Mouse (Mus musculus) forebrain, embryonic 16.5 days (tissue): Measurements from ENCODE around the gene Apoc4. TPM values are rescaled to one million over a fixed set of nuclear protein-coding genes. Genes with fewer than 3 reads are reported as not detected.

Experiments
- ATAC-seq: fragments of 200-750 bp; cut with Nextera tagmentation; 2 replicates; pipeline ENCODE4 v1.8.0; 2017; ENCODE audit warnings: mild to moderate bottlenecking, moderate library complexity
- H3K27ac ChIP-seq: fragments of 300-500 bp; sonication (generic); 2 replicates; pipeline ENCODE4 v1.5.1; 2014; ENCODE audit warnings: low read length, control low read depth
- H3K27me3 ChIP-seq: fragments of 300-500 bp; sonication (generic); replicated peaks from 2 replicates; pipeline ENCODE4 v1.6.1; 2014; ENCODE audit warnings: low read length; ENCODE audit not compliant: control insufficient read depth, insufficient read depth
- H3K36me3 ChIP-seq: fragments of 300-500 bp; sonication (generic); 2 replicates; pipeline ENCODE4 v1.6.1; 2014; ENCODE audit not compliant: control insufficient read depth, insufficient read depth
- H3K4me1 ChIP-seq: fragments of 300-500 bp; sonication (generic); replicated peaks from 2 replicates; pipeline ENCODE4 v1.6.1; 2014; ENCODE audit warnings: low read length; ENCODE audit not compliant: control insufficient read depth, insufficient read depth
- H3K4me2 ChIP-seq: fragments of 300-500 bp; sonication (generic); 2 replicates; pipeline ENCODE4 v1.6.1; 2014; ENCODE audit warnings: mild to moderate bottlenecking, low read length, control low read depth
- H3K4me3 ChIP-seq: fragments of 300-500 bp; sonication (generic); replicated peaks from 2 replicates; pipeline ENCODE4 v1.5.1; 2014; ENCODE audit warnings: mild to moderate bottlenecking, low read length, control low read depth
- H3K9ac ChIP-seq: fragments of 300-500 bp; sonication (generic); replicated peaks from 2 replicates; pipeline ENCODE4 v1.6.1; 2014; ENCODE audit warnings: low read depth, low read length, control low read depth
- H3K9me3 ChIP-seq: fragments of 300-500 bp; sonication (generic); 2 replicates; pipeline ENCODE4 v1.6.1; 2016; ENCODE audit warnings: low read length; ENCODE audit not compliant: control insufficient read depth
- WGBS: fragments of 180-500 bp; shearing (Covaris S2); extraction: QIAGEN DNeasy Blood & Tissue Kit; methylation state at CpG from one replicate; pipeline ENCODE4 v1.1.7; 2014; 5-methylcytosine and 5-hydroxymethylcytosine counted together
- polyA plus RNA-seq: library from polyadenylated mRNA; unstranded; fragments of >200 nt; fragmentation: Nextera tagmentation; extraction: Ambion mirVana; gene quantifications from 2 replicates; pipeline ENCODE4 v1.2.1, GENCODE M21; 2015

Gene Apoc4
- polyA plus RNA-seq: not detected in 2 replicates

DNA sequence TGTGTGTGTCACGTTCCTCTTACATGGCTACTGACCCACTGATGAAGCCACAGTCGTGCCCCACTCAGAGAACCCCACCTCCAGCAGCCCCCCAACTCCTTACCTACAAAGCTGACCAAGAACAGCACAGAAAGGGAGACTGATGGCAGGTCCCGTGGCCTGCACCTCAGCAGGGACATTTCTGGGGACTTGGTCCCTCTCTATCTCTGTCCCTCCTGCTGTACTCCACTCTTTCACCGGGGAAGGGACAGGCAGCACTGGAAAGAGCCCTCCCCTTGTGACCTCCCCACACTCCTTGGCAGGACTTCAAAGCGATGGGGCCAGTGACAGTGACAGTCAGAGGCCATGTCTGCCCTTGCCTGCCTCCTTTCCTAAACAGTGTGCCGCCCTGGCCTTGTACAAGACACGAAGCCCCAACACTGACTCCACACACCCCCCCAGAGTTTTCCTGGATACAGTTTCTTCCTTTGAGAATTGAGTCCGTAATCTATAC, at the start of gene Apoc4, which contains the start of gene Gm44805:
Gene Apoc4, minus strand, starts transcription at position 278 of the 493 bp plus-strand sequence.
Gene Gm44805, minus strand, starts transcription at position 222 of the 493 bp plus-strand sequence.
- ATAC-seq: no peak

DNA sequence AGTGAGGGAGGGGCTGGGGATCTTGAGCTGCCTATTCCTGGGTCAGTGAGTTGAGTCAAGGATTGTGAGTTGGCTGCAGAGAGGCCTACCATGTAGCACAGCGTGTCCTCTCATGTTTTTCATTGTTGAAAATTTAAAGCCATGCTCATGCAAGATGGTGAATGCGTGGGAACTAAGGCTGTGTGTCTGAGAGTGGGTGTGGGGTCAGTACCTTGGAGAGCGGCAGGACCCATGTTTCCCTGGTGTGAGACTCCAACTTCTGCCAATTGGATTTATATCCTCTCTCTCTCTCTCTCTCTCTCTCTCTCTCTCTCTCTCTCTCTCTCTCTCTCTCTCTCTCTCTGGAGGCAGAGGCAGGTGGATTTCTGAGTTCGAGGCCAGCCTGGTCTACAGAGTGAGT, 45.3 kb upstream of the Apoc4 start:
- Histone ChIP-seq H3K4me2 (no peak overlapping the region), H3K9me3 (no peaks in the 10 kb centered on the region), H3K4me1 (no peaks in the 10 kb centered on the region), H3K36me3 (peaks cover 36% of the 10 kb centered on the region; the same call in 1 of the 2 replicates), H3K4me3 (no peak overlapping the region), H3K27me3 (no peaks in the 10 kb centered on the region), H3K27ac (no peak overlapping the region), H3K9ac (no peak overlapping the region)
- no peak for ATAC-seq
- WGBS: 91% methylated on average over 4 of the region's 4 CpGs

More for the DNA sequence above, at the start of gene Apoc4, which contains the start of gene Gm44805:
- WGBS: 62% methylated on average over 8 of the region's 8 CpGs
- Histone ChIP-seq H3K9ac (0 out of 2 replicates have a peak within 1 kb of the TSS, but pooled peaks have one; percentile 17), H3K9me3 (no peaks in the 10 kb centered on the region), H3K4me2 (no peak within 1 kb of the TSS), H3K36me3 (no peaks in the 10 kb centered on the region), H3K27me3 (no peaks in the 10 kb centered on the region), H3K27ac (no peak within 1 kb of the TSS), H3K4me3 (no peak within 1 kb of the TSS), H3K4me1 (no peaks in the 10 kb centered on the region)

DNA sequence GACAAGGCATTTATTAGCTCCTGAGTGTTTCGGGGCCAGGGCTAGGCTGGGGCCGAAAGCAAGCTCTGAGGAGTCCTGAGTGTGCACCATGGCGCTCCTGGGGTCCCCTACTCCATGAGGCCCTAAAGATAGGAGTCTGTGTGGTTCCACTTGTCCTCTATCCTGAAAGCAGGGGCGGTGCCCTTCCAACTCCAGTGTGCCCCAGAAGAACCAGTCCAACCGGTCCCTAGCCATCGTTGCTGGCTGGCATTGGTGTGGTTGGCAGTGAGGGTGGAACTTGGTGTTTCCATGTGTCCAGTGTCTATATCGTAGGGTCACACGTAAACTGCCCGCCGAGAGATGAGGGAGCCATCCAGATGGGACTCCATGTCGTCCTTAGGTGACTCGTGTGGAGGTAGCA, 42.9 kb upstream of the Apoc4 start:
- ATAC-seq: no peak
- no peak overlapping the region for H3K4me2 ChIP-seq

DNA sequence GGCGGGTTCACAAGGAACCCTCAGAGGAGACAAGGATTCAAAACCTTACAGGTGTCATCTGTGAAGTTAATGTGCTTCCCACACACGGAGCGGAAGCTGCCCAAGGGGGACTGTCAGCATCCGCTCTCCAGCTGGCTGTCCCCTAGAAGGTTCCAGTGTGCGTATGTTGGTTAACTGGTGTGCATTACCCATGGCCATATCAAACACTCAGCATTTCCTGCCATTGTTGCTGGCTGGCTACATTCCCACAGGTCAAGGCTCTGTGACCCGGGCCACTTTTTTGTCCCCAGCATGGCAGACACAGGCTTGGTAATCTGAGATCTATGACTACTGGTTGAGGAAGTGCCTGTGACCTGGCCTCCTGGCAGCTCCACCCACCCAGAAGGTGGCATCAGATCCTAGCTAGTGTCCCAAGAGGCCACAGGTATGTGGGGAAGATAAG, 41.5 kb upstream of the Apoc4 start:
- 90% methylated on average over 6 of the region's 6 CpGs for WGBS
- H3K27me3 ChIP-seq: no peaks in the 10 kb centered on the region
- no peak overlapping the region for H3K9ac ChIP-seq
- no peak overlapping the region for H3K27ac ChIP-seq
- no peak overlapping the region for H3K4me2 ChIP-seq
- no peaks in the 10 kb centered on the region for H3K9me3 ChIP-seq
- no peaks in the 10 kb centered on the region for H3K4me1 ChIP-seq
- H3K4me3 ChIP-seq: no peak overlapping the region
- no peak for ATAC-seq
- peaks cover 10% of the 10 kb centered on the region; the same call in 1 of the 2 replicates for H3K36me3 ChIP-seq

More for the DNA sequence above, 42.9 kb upstream of the Apoc4 start:
- Histone ChIP-seq H3K4me3 (no peak overlapping the region), H3K9me3 (no peaks in the 10 kb centered on the region), H3K36me3 (peaks cover 20% of the 10 kb centered on the region; the same call in 1 of the 2 replicates), H3K4me1 (no peaks in the 10 kb centered on the region), H3K27me3 (no peaks in the 10 kb centered on the region), H3K27ac (no peak overlapping the region), H3K9ac (no peak overlapping the region)
- 96% methylated on average over 12 of the region's 12 CpGs for WGBS

DNA sequence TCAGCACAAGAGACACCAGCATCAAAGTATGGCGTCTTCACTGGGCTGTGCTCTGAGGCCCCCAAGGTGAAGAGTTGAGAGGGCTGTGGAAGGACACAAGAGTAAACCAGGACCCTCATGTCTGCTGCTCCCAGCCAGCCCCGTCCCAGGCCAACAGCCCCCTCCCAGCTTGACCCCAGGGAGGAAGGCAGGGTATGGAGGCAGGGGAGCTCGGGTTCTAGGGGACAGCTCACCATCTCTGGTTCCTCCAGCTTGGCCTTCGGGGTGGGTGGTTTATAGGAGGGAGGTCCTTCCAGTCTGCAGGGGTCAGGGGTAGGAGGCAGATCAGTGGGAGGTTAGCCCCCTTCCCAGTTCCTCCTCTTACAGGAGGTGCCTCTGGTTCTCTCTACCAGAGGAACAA, 37.9 kb upstream of the Apoc4 start:
- Histone ChIP-seq H3K4me2 (no peak overlapping the region), H3K9ac (no peak overlapping the region)
- 96% methylated on average over 4 of the region's 4 CpGs for WGBS

DNA sequence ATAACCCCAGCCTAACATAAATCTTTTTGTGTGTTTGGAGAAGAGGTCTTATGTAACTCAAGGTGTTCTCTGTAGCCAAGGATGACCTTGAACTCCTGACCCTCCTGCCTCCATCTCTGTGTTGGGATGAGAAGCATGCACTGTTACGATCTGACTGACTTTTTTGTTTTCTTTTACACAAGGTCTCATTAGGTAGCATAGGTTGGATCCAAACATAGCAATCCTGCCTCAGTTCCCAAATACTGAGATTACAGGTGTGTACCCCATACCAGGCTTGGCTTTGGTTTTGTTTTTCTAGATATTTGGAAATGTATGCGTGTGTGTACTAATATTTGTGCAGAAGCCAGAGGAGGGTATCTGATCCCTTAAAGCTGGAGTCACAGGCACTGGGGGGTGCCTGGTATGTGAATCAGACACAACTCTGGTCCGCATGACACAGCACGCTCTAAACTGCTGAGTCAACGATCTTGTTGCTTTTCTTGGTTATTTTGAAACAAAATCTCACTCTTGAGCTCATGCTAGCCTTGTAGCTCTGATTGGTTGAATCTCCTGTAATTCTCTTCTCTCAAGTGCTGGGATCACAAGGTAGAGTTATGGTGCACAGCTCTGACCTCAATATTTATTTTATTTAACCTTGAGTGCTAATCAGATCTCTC, 37.1 kb upstream of the Apoc4 start:
- no peak overlapping the region for H3K4me2 ChIP-seq
- H3K4me1 ChIP-seq: peaks cover 17% of the 10 kb centered on the region
- no peaks in the 10 kb centered on the region for H3K27me3 ChIP-seq
- H3K36me3 ChIP-seq: peaks cover 5% of the 10 kb centered on the region; the same call in 1 of the 2 replicates
- H3K9ac ChIP-seq: no peak overlapping the region
- H3K4me3 ChIP-seq: no peak overlapping the region
- H3K27ac ChIP-seq: no peak overlapping the region
- 93% methylated on average over 5 of the region's 5 CpGs for WGBS
- no peaks in the 10 kb centered on the region for H3K9me3 ChIP-seq
- ATAC-seq: no peak

More for the DNA sequence above, 37.9 kb upstream of the Apoc4 start:
- Histone ChIP-seq H3K4me3 (no peak overlapping the region), H3K4me1 (peaks cover 13% of the 10 kb centered on the region), H3K27ac (no peak overlapping the region), H3K36me3 (peaks cover 5% of the 10 kb centered on the region; the same call in 1 of the 2 replicates), H3K9me3 (no peaks in the 10 kb centered on the region), H3K27me3 (no peaks in the 10 kb centered on the region)
- ATAC-seq: no peak

DNA sequence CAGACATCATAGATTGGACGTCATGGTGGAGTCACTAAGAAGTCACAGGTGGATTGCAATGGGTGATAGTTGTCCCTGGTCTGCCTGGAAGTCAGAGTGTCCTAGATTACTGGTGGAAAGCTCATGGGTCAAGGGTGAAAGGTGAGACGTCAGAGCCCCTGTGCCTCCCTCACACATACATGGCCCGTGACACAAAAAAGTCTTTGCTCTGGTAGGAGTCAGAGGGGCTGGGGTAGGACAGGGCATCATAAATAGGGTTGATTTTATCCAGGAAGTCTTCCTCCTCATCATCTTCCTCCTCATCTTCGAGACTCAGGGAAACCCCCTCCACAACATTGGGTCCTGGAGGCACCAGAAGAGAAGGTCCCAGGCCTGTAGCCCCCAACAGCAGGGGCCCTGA, 36.1 kb upstream of the Apoc4 start:
- Histone ChIP-seq H3K4me3 (no peak overlapping the region), H3K9me3 (no peaks in the 10 kb centered on the region), H3K4me1 (peaks cover 17% of the 10 kb centered on the region), H3K36me3 (no peaks in the 10 kb centered on the region; the same call in 1 of the 2 replicates), H3K27me3 (no peaks in the 10 kb centered on the region), H3K4me2 (no peak overlapping the region), H3K9ac (no peak overlapping the region), H3K27ac (no peak overlapping the region)
- no peak for ATAC-seq
- WGBS: 87% methylated on average over 4 of the region's 4 CpGs

DNA sequence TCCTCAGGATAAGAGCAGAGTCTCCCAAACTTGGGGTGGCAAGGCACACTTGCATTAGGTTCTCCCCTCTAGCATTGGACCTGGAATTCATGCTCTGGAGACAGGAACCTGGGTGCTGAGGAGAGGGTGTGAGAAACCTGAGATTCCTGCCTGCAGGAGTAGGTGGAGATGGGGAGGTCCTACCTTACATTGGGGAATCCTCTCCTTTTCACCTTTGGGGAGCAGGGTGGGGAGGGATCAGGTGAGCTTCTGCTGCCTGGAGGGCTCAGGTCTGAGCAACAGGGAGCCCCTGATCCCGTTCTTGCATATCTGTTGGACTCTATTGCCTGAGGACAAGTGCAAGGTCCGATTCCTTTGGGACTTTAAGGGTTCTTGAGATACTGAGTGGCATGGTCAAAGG, 35.5 kb upstream of the Apoc4 start:
- peak overlapping the region; percentile 75; the same call in 1 of the 2 replicates for H3K4me2 ChIP-seq
- H3K9ac ChIP-seq: no peak overlapping the region
- H3K4me1 ChIP-seq: peaks cover 17% of the 10 kb centered on the region
- no peaks in the 10 kb centered on the region for H3K9me3 ChIP-seq
- no peaks in the 10 kb centered on the region; the same call in 1 of the 2 replicates for H3K36me3 ChIP-seq
- WGBS: 88% methylated on average over 2 of the region's 2 CpGs
- H3K27ac ChIP-seq: peak overlapping the region; percentile 91
- no peak for ATAC-seq
- H3K4me3 ChIP-seq: no peak overlapping the region
- H3K27me3 ChIP-seq: no peaks in the 10 kb centered on the region

DNA sequence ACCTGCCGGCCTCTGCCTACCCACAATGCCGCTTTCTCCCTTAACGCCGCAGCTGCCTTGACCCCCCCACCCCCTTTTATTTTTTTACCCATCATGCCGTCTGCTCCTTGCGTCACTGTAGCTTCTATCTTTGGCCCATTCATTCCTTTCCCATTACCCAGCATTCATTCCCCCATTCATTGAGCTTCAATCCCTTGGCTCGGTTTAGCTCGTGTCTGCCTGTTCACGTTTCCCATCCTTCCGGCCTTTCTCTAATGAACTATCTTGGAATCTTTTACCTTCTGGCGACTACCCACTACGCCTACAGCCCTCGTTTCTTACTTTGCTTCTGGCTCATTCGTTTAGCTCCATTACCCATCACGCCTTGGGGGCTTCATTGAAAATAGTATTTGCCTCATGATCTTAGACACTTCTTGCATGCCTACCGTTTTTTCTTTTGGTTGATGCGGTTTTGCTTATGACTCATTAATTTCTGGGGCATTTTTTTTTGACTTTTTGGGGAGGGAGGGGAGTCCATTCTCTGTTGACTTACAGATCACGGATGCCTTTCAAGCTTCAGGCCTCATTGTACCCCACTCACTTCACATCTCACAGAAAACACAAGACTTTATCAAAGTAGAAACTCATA, 34.9 kb upstream of the Apoc4 start:
- 6% methylated on average over 18 of the region's 18 CpGs for WGBS
- H3K27me3 ChIP-seq: no peaks in the 10 kb centered on the region
- peak overlapping the region; percentile 91 for H3K27ac ChIP-seq
- peak overlapping the region; percentile 75 for H3K4me2 ChIP-seq
- peak overlapping the region; percentile 53 for H3K9ac ChIP-seq
- no peak for ATAC-seq
- peaks cover 17% of the 10 kb centered on the region for H3K4me1 ChIP-seq
- H3K9me3 ChIP-seq: no peaks in the 10 kb centered on the region
- H3K36me3 ChIP-seq: no peaks in the 10 kb centered on the region; the same call in 1 of the 2 replicates
- H3K4me3 ChIP-seq: peak overlapping the region; percentile 47
